Comparison of ENCODE assay signal across 27 mouse cellular contexts in the genomic region with DNA sequence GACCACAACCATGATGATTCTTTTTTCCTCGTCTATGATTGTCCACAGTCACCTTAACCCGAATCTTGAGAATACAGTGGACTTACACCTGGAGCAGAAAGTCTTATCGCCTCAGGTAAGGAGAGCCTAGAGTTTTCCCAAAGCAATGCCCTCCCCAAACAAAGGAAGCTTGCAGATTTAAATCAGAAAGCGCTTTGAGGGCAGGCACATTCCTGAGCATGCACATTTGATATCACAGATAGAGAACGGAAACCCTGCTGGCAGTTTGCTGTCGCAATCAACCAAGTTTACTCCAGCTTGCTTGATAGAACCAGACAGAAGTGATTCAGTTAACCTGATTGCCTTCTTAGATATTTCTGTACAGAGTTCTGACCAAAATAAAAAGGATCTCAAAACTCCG.
DNase-seq lines count a peak whose midpoint lies in the region; ATAC-seq lines count a peak whose summit lies in the region.
"Had no signal": no experiment of that assay in that cellular context is flagged by ENCODE, and none has a peak within 500 bp of the region (broad histone marks: within the 10 kb centered on the region; RNA-seq: fewer than 3 reads in every experiment).

No protein-coding gene starts in this region.

- H3K4me2 ChIP-seq in midbrain, embryonic 11.5 days = no peak overlapping the region
- H3K4me2 ChIP-seq in midbrain, embryonic 14.5 days (ENCODE audit: low read length) = no peak overlapping the region
- no peak overlapping the region for H3K4me2 ChIP-seq in hindbrain, embryonic 14.5 days (replicated peaks)
- H3K4me2 ChIP-seq: embryonic facial prominence, embryonic 12.5 days; forebrain, embryonic 13.5 days; forebrain, embryonic 15.5 days had no signal

- no peak for ATAC-seq in midbrain, embryonic 11.5 days (ENCODE audit: low FRiP score)
- no peak for ATAC-seq in midbrain, embryonic 14.5 days (ENCODE audit: low FRiP score, low TSS enrichment)
- no peak for ATAC-seq in hindbrain, embryonic 14.5 days (ENCODE audit: low FRiP score)
- ATAC-seq: activated CD4-positive, CD25-positive, alpha-beta regulatory T cell, adult 4 months; CD4-positive, CD25-positive, alpha-beta regulatory T cell, adult 4 months; forebrain, embryonic 13.5 days; forebrain, embryonic 15.5 days; forebrain, postnatal 0 days; Patski had no signal

- no peaks in the 10 kb centered on the region for H3K9me3 ChIP-seq in heart, embryonic 10.5 days
- H3K9me3 ChIP-seq in midbrain, embryonic 11.5 days (ENCODE audit: control insufficient read depth, low read length) = no peaks in the 10 kb centered on the region
- peaks cover 5% of the 10 kb centered on the region; the same call in 1 of the 2 replicates for H3K9me3 ChIP-seq in midbrain, embryonic 14.5 days (ENCODE audit: control insufficient read depth, low read length)
- no peaks in the 10 kb centered on the region for H3K9me3 ChIP-seq in hindbrain, embryonic 14.5 days (ENCODE audit: control insufficient read depth, low read length)
- H3K9me3 ChIP-seq: embryonic facial prominence, embryonic 12.5 days; forebrain, embryonic 13.5 days; forebrain, embryonic 15.5 days had no signal

- no peak overlapping the region for H3K27ac ChIP-seq in heart, embryonic 10.5 days
- H3K27ac ChIP-seq in midbrain, embryonic 11.5 days (ENCODE audit: low read depth, low read length) = no peak overlapping the region
- no peak overlapping the region for H3K27ac ChIP-seq in midbrain, embryonic 14.5 days (replicated peaks; ENCODE audit: low read depth, low read length)
- no peak overlapping the region for H3K27ac ChIP-seq in hindbrain, embryonic 14.5 days
- H3K27ac ChIP-seq: embryonic facial prominence, embryonic 10.5 days; embryonic facial prominence, embryonic 12.5 days; forebrain, embryonic 13.5 days; forebrain, embryonic 15.5 days had no signal

- H3K4me3 ChIP-seq in heart, embryonic 10.5 days = no peak overlapping the region
- no peak overlapping the region for H3K4me3 ChIP-seq in midbrain, embryonic 11.5 days (ENCODE audit: low read depth, low read length)
- H3K4me3 ChIP-seq in midbrain, embryonic 14.5 days (replicated peaks; ENCODE audit: low read depth, low read length) = no peak overlapping the region
- no peak overlapping the region for H3K4me3 ChIP-seq in hindbrain, embryonic 14.5 days (replicated peaks; ENCODE audit: low read length)
- H3K4me3 ChIP-seq: embryonic facial prominence, embryonic 10.5 days; embryonic facial prominence, embryonic 12.5 days; forebrain, embryonic 13.5 days; forebrain, embryonic 15.5 days had no signal

- H3K27me3 ChIP-seq in heart, embryonic 10.5 days (ENCODE audit: insufficient read depth, poor library complexity, severe bottlenecking) = no peaks in the 10 kb centered on the region
- H3K27me3 ChIP-seq in midbrain, embryonic 11.5 days (ENCODE audit: control insufficient read depth, insufficient read depth, low read length) = no peaks in the 10 kb centered on the region
- no peaks in the 10 kb centered on the region for H3K27me3 ChIP-seq in midbrain, embryonic 14.5 days (ENCODE audit: control insufficient read depth, insufficient read depth, low read length)
- no peaks in the 10 kb centered on the region for H3K27me3 ChIP-seq in hindbrain, embryonic 14.5 days (ENCODE audit: control insufficient read depth, insufficient read depth, low read length)
- H3K27me3 ChIP-seq: CH12.LX; embryonic facial prominence, embryonic 12.5 days; forebrain, embryonic 13.5 days; forebrain, embryonic 15.5 days; Patski had no signal

- intact Hi-C loops in heart, postnatal 25 days (cut with DNase I) = no loop called here

- H3K9ac ChIP-seq in midbrain, embryonic 11.5 days (ENCODE audit: low read length) = no peak overlapping the region
- H3K9ac ChIP-seq in midbrain, embryonic 14.5 days (replicated peaks; ENCODE audit: low read length) = no peak overlapping the region
- no peak overlapping the region for H3K9ac ChIP-seq in hindbrain, embryonic 14.5 days
- H3K9ac ChIP-seq: embryonic facial prominence, embryonic 12.5 days; forebrain, embryonic 13.5 days; forebrain, embryonic 15.5 days; forebrain, postnatal 0 days had no signal

- 72% methylated on average over 7 of the region's 7 CpGs for WGBS in heart, embryonic 10.5 days
- WGBS in midbrain, embryonic 11.5 days = 82% methylated on average over 7 of the region's 7 CpGs
- 86% methylated on average over 7 of the region's 7 CpGs for WGBS in midbrain, embryonic 14.5 days
- WGBS in hindbrain, embryonic 14.5 days = 87% methylated on average over 7 of the region's 7 CpGs

- H3K36me3 ChIP-seq in heart, embryonic 10.5 days = no peaks in the 10 kb centered on the region
- no peaks in the 10 kb centered on the region for H3K36me3 ChIP-seq in midbrain, embryonic 11.5 days (ENCODE audit: control insufficient read depth, insufficient read depth, low read length)
- no peaks in the 10 kb centered on the region for H3K36me3 ChIP-seq in midbrain, embryonic 14.5 days (ENCODE audit: control insufficient read depth, insufficient read depth, low read length)
- no peaks in the 10 kb centered on the region for H3K36me3 ChIP-seq in hindbrain, embryonic 14.5 days (replicated peaks; ENCODE audit: control insufficient read depth, insufficient read depth)
- H3K36me3 ChIP-seq: embryonic facial prominence, embryonic 10.5 days; embryonic facial prominence, embryonic 12.5 days; forebrain, embryonic 15.5 days; G1E had no signal

- peak; percentile 55 for DNase-seq in heart, embryonic 10.5 days (ENCODE audit: low spot score)
- no peak for DNase-seq in heart, postnatal 25 days (ENCODE audit: low spot score)
- DNase-seq in midbrain, embryonic 11.5 days (ENCODE audit: low spot score, missing footprints) = peak; percentile 53
- no peak for DNase-seq in midbrain, embryonic 14.5 days
- DNase-seq in R1 (ENCODE audit: low read depth, low spot score) = peak; percentile 87
- peak; percentile 15 for DNase-seq in yolk sac, embryonic 10.5 days (ENCODE audit: low spot score)
- DNase-seq in spleen, postnatal 14 days (ENCODE audit: low spot score in 2 of 2) = no peak
- no peak for DNase-seq in hindbrain, embryonic 14.5 days (ENCODE audit: low spot score)
- DNase-seq: adrenal gland, adult 8-10 months; adrenal gland, postnatal 14 days; adrenal gland, postnatal 36 days; B cell, adult 2 months; cerebellum, adult 11-12 months; cerebellum, adult 2 months; cerebellum, adult 9-10 months; cerebellum, postnatal 10 days; cerebellum, postnatal 25 days; forebrain, postnatal 0 days had no signal

- 0 out of 2 replicates have a peak, but pooled peaks cover 3% of the 10 kb centered on the region for H3K4me1 ChIP-seq in heart, embryonic 10.5 days
- no peaks in the 10 kb centered on the region for H3K4me1 ChIP-seq in midbrain, embryonic 11.5 days (ENCODE audit: control insufficient read depth, insufficient read depth, low read length)
- no peaks in the 10 kb centered on the region for H3K4me1 ChIP-seq in midbrain, embryonic 14.5 days (ENCODE audit: control insufficient read depth, insufficient read depth, low read length)
- no peaks in the 10 kb centered on the region for H3K4me1 ChIP-seq in hindbrain, embryonic 14.5 days (replicated peaks; ENCODE audit: control insufficient read depth, insufficient read depth, low read length)
- H3K4me1 ChIP-seq: embryonic facial prominence, embryonic 10.5 days; embryonic facial prominence, embryonic 12.5 days; forebrain, embryonic 13.5 days; forebrain, embryonic 15.5 days had no signal

Comparison
In these comparisons a context has a peak if more than half of its experiments do, and no peak if none do; other contexts are left out.
1. DNase-seq: peak in heart, embryonic 10.5 days (single experiment), midbrain, embryonic 11.5 days (single experiment), R1 (single experiment) and yolk sac, embryonic 10.5 days (single experiment); none in heart, postnatal 25 days (single experiment), midbrain, embryonic 14.5 days (single experiment), spleen, postnatal 14 days (0 of 2) and hindbrain, embryonic 14.5 days (single experiment).